Mouse (Mus musculus): ENCODE results near the gene Ston1.

Ston1 gene

DNA sequence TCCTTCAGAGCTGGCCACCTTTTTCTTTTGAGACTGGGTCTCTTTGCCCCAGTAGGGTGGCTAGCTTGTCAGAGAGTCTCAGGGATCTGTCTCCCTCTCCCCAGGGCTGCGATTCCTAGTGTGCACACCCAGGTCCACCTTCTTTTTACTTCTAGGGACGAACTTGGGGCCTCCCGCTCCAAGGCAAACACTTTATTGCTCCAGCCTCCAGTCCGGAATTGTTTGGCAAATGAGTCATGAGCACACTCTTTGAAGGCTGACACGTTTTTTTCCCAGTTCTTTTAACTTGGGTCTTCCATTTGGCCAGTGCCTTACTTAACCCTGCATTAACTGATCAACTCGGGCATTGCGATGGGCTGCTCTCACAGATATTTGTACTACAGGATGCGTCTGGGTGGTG lies 14.1 kb upstream of the Ston1 start:
- intact Hi-C loops (cut with DNase I): no loop called here

GRCm38 (mm10) chr17:88587371-88587770 lies 10.1 kb upstream of the Ston1 start:
- intact Hi-C loops (cut with DNase I): loop anchor here (5.0 kb wide), 1 partner anchor 50 kb away; no protein-coding TSS in a partner anchor

DNA sequence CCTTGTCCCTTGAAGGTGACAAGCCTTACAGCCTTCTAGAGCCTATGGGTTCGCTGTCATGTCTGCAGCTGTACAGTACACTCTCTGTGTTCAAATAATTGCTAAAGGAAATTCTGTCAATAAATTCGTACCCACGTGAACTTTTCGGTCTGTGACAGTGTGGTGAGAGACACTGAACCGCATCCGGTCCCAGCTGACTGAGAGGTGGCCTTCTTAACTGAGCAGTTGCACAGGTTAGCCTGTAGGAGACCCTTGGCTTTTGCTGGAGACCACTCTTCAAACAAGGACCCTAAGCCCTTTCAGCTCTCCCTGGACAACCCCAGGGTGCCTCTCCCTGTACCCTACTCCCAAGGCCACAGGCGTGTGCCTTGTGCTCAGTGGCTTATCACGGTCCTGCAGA lies 9.3 kb upstream of the Ston1 start:
- intact Hi-C loops (cut with DNase I): loop anchor here (5.0 kb wide), 1 partner anchor 51 kb away; no protein-coding TSS in a partner anchor

DNA sequence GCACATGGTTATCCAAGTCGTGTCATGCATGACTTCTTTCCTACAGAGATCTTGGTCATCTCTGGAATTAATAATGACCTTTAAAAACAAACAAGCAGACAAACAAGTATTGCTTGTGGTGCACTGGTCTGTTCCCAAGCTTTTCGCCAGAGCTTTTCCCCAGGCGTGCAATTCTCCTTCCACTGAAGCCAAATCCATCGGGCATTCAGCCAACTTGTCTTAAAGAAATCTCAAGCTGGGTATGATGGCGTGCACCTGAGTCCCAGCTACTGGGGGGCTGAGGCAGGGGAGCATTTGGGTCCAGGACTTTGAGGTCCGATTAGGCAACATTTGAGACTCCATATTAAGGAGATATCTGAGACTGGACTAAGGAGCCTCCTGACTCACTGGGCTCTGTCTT lies 7.2 kb upstream of the Ston1 start:
- intact Hi-C loops (cut with DNase I): no loop called here

- intact Hi-C loops (cut with DNase I): loop anchor here (5.0 kb wide), 1 partner anchor 47 kb away; no protein-coding TSS in a partner anchor
These were observed 2.4 kb upstream of the Ston1 start for GRCm38 (mm10) chr17:88595071-88595470.

- intact Hi-C loops (cut with DNase I): loop anchor here (5.0 kb wide), 1 partner anchor 46 kb away; no protein-coding TSS in a partner anchor
These were observed 1.4 kb upstream of the Ston1 start for GRCm38 (mm10) chr17:88596068-88596467.

DNA sequence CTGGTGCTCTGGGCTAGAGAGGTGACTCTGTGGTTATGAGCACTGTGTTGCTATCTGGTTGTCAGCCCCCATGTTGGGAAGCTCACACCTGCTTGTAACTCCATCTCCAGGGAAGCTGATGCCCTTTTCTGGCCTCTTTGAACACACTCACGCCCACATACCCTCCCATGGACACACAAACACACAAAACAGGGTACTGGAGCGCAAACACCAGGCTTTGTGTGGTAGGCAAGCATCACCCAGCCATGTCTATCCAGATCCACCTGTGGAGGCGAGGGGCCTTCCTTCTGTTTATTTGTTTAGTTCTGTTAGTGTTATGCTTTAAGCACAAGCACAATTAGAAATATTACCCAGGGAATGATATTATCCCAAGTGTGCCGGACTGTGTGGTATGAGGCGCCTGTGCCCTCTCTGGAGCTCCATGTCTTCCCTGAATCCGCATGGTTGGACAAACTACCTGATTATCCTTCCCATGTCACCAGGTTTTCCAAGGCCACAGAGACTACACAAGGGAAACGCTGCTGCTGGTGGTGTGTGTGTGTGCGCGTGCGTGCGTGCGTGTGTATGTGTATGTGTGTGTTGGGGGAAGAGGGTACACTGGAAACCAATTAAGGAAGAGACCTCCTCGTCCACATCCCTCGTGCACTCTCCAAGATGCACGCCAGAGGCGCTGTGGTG lies 801 bp upstream of the Ston1 start:
- intact Hi-C loops (cut with DNase I): loop anchor here (5.0 kb wide), 1 partner anchor 46 kb away; no protein-coding TSS in a partner anchor

GRCm38 (mm10) chr17:88598056-88598420 lies 554 bp downstream of the Ston1 start:
- intact Hi-C loops (cut with DNase I): loop anchor here (5.0 kb wide), 1 partner anchor 44 kb away; no protein-coding TSS in a partner anchor

DNA sequence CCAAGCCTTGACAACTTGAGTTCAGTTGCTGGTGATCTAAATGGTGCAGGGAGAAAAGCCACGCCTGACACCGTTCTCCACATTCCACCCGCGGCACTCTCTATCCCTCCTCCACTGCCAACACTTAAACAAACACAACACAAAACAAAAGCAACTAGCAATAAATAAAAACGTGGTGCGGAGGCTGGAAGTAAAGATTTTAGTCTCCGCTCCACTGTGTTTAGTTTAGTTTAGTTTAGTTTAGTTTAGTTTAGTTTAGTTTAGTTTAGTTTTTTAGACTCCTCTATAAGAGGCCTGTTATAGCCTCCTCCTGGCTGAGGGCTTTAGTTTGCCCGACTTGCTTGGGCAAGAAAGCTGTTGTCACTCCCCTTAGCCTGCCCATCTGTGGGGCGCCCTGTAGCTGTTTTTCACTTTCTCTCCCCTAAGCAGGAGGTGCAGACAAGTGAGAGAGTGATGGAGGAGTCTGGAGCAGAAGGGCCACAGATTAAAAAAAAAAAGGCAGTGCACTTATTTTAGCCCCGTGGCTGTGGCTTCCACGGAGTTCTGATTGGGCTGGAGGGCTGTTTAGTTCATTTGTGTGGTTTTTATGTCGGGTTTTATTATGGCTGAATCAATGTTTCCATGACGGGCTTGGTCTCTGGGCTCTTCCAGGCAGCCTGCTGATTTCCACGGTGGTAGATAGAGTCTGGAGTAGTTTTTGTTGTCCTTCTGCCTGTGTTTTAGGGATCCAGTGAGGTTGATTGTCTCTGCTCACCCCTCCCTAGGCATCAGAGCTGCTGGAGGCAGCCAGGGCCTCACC lies 1.3 kb downstream of the Ston1 start:
- intact Hi-C loops (cut with DNase I): loop anchor here (5.0 kb wide), 1 partner anchor 44 kb away; no protein-coding TSS in a partner anchor

GRCm38 (mm10) chr17:88600492-88601026 lies 3.1 kb downstream of the Ston1 start:
- intact Hi-C loops (cut with DNase I): no loop called here

- intact Hi-C loops (cut with DNase I): no loop called here
These were observed 6.5 kb downstream of the Ston1 start for GRCm38 (mm10) chr17:88603943-88604342.

DNA sequence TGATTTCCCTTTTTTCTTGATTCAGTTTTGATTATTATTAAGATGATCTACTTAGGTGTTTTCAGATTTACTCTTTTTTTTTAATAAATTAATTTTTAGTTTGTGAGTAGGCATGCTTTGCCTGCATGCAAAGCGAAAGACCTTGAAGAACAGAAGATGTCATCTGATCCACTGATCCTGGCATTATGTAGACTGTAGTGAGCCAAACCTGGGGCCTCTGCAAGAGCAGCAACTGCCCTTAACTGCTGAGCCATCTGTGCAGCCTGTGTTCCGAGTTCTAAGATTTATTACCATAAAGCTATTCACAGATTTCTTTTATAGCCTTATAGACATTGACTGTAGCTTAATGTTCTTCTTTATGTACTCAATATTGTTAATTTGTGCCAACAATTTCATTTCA lies 8.6 kb downstream of the Ston1 start:
- intact Hi-C loops (cut with DNase I): no loop called here

- intact Hi-C loops (cut with DNase I): no loop called here
These were observed 11.9 kb downstream of the Ston1 start for GRCm38 (mm10) chr17:88609361-88609760.

- intact Hi-C loops (cut with DNase I): no loop called here
These were observed 13.6 kb downstream of the Ston1 start for GRCm38 (mm10) chr17:88611057-88611456.

GRCm38 (mm10) chr17:88613172-88613571 lies 15.7 kb downstream of the Ston1 start:
- intact Hi-C loops (cut with DNase I): no loop called here

DNA sequence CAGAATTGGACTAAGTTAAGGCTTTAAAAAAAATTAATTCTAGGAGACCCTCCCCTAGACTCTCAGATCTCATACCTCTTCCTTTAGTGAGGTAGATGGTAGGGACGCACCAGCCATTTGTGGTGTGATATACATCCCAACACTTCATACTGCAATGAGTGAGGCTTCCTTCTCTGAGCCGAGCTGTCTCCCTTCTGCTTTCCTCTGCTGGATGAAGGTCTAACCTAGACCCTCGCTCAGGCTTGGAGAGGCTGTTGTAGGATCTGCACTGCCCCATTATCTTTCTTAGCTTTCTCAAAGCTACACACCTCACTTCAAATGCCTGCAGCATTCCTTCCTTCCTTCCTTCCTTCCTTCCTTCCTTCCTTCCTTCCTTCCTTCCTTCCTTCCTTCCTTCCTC lies 16.2 kb downstream of the Ston1 start:
- intact Hi-C loops (cut with DNase I): no loop called here

- intact Hi-C loops (cut with DNase I): no loop called here
These were observed 16.8 kb downstream of the Ston1 start for GRCm38 (mm10) chr17:88614234-88614633.

- intact Hi-C loops (cut with DNase I): no loop called here
These were observed 17.2 kb downstream of the Ston1 start for GRCm38 (mm10) chr17:88614733-88615132.

- intact Hi-C loops (cut with DNase I): no loop called here
These were observed 18.1 kb downstream of the Ston1 start for GRCm38 (mm10) chr17:88615492-88616155.

DNA sequence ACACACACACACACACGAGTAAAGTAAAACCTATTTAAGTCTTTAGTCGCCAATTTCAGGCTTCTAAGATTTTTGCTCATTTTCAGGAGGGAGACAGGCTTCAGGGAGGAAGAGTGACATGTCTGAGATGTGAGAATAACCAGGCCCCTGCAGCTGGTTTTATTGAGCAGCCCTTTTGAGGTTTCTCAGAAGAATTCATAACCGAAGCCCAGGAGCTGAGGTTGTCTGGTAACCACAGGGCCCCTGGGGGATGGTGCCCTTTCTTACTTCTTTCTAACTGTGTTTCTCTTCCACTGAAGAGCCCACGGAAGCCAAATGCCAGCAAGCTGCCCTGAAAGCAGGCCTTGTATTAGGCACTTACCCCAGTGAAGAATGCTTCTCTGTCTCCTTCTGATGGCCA lies 23.5 kb downstream of the Ston1 start:
- intact Hi-C loops (cut with DNase I): no loop called here

- intact Hi-C loops (cut with DNase I): no loop called here
These were observed 23.9 kb downstream of the Ston1 start for GRCm38 (mm10) chr17:88621374-88621773.

GRCm38 (mm10) chr17:88622711-88623110 lies 25.2 kb downstream of the Ston1 start:
- intact Hi-C loops (cut with DNase I): no loop called here
